Mouse (Mus musculus): Measurements from ENCODE around the gene Dpep1. TPM values are rescaled to one million over a fixed set of nuclear protein-coding genes. Genes with fewer than 3 reads are reported as not detected.

Dpep1 gene
- polyA plus RNA-seq, 1 experiment from 2014 or later = 7.5 TPM

DNA sequence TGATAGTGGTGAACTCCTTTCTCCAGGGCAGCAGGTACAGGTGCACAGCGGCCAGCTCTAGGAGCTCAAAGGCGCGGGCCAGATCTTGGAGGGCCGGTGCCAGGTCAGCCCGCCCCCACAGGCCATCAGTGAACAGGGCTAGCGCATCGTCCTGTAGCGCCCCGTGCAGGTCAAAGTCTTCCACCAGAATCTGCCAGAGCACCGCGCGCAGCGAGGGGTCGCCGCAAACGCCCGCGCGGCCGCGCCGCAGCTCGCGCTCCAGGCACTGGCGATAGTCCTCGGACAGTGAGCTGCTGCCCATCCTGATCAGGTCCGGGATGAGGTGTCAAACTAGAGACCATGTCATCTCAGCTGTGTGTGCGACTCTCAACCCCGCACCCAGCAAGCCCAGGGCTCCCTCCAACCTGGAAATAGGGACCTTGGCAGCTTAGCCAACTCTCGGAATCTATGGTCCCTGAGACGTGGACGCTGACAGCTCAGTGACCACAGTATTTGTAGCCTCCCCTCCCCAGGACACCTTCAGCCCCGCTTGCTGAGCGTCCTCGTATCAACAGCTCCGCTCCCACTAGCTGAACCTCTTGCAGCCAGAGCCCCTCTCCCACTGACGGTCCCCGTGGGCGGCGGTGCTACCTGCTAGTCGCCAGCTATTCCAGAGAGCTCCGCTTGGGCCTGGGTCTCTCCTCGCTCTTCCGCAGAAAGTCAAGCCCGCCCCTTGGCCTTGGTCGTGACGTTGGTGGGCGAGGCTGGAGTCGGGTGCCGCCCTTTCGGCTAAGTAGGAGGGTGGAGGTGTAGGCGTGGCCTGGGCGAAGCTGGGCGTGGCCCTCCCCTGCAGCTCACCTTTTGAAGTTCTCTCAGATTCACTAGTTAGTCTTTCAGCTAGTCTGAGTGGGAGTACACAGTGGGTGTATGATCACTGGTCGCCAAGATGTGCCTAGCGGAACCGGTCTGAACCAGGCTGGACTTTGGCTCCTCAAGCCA is 49.8 kb downstream of the Dpep1 start, which contains the start of gene Spata2l:
Gene Spata2l (minus strand): TSS at position 714 of the 978 bp plus-strand sequence.
- peak within 1 kb of the TSS; percentile 97 for H3K4me2 ChIP-seq (ENCODE audit: low read depth, low read length)
- H3K27me3 ChIP-seq (replicated peaks; ENCODE audit: control insufficient read depth, insufficient read depth, low read length) = no peaks in the 10 kb centered on the region
- peak; percentile 88 for ATAC-seq
- peak within 1 kb of the TSS; percentile 73 for H3K4me3 ChIP-seq (ENCODE audit: low read length)
- no peaks in the 10 kb centered on the region for H3K36me3 ChIP-seq (ENCODE audit: control insufficient read depth, insufficient read depth, low read length)
- H3K9me3 ChIP-seq (ENCODE audit: control insufficient read depth, low read length) = no peaks in the 10 kb centered on the region
- 1% methylated on average over 57 of the region's 57 CpGs for WGBS
- H3K27ac ChIP-seq (ENCODE audit: low read length) = no peak within 1 kb of the TSS; the same call in 1 of the 2 replicates
- peaks cover 14% of the 10 kb centered on the region for H3K4me1 ChIP-seq (ENCODE audit: control insufficient read depth, insufficient read depth, low read length)
- peak within 1 kb of the TSS; percentile 71 for H3K9ac ChIP-seq (ENCODE audit: low read depth, low read length)

DNA sequence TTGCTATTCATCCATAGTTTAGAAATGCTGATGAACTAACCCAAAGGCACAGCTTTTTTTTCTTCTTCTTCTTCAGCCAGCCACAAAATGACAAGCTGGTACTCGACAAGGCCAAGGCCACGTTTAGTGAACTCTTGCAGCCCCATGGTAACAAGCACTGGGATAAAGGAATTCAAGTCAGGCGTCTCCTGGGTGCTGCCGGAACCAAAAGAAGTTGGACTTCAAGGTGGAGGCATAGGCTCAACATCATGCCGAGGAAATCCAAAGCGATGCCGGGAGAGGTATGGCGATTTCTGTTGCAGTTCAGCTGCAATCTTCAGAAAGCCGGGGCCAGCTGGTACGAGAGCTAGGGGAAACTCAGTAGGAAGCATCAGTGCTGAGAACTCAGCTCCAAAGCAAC is 53.4 kb downstream of the Dpep1 start:
- WGBS = 85% methylated on average over 10 of the region's 10 CpGs
- Histone ChIP-seq H3K9ac (ENCODE audit: low read depth, low read length) (no peak overlapping the region), H3K27ac (ENCODE audit: low read length) (no peak overlapping the region), H3K9me3 (ENCODE audit: control insufficient read depth, low read length) (no peaks in the 10 kb centered on the region), H3K4me3 (ENCODE audit: low read length) (no peak overlapping the region), H3K4me1 (ENCODE audit: control insufficient read depth, insufficient read depth, low read length) (peaks cover 14% of the 10 kb centered on the region), H3K36me3 (ENCODE audit: control insufficient read depth, insufficient read depth, low read length) (no peaks in the 10 kb centered on the region), H3K4me2 (ENCODE audit: low read depth, low read length) (no peak overlapping the region), H3K27me3 (replicated peaks; ENCODE audit: control insufficient read depth, insufficient read depth, low read length) (no peaks in the 10 kb centered on the region)
- ATAC-seq = no peak

DNA sequence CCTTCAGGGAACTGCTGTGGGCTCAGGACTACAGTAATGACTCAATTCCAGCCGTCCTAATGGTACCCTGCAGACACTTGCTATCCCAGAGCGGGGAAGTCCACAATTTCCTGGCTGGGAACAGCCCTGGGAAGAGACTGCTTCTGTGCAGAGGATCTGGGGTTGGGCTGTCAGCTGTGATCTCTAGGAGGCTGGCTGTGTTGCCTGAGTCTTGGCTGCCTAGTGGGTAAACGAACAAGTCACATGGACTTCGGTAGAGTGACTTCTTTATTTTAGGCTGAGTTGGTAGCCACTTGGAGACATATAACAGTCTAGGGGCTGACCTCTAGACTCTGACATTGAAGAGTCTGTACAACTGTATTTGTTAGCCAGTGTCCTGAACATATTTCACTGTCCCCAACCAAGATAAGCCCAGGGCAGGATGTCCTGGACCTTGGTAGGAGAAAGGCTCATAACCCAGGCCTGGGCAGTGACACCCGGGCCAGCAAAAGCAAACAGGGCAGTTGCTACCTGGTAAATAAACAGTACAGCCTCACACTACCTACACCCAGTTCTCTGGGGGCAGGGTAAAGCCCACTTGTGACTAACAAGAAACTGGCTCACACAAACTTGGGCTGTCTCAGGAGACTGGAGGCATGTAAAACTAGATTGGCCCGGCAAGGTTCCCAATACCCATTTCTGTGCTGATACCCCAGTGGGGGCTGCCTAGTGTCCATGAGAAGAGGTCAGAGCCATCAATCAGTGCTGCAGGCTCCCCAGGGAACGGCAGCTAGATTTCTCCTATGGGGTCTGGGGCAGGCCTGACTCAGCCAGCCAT is 56.3 kb downstream of the Dpep1 start:
- Histone ChIP-seq H3K9ac (ENCODE audit: low read depth, low read length) (no peak overlapping the region), H3K9me3 (ENCODE audit: control insufficient read depth, low read length) (no peaks in the 10 kb centered on the region), H3K27ac (ENCODE audit: low read length) (no peak overlapping the region), H3K4me2 (ENCODE audit: low read depth, low read length) (no peak overlapping the region), H3K4me3 (ENCODE audit: low read length) (no peak overlapping the region), H3K36me3 (ENCODE audit: control insufficient read depth, insufficient read depth, low read length) (peaks cover 7% of the 10 kb centered on the region), H3K27me3 (replicated peaks; ENCODE audit: control insufficient read depth, insufficient read depth, low read length) (no peaks in the 10 kb centered on the region), H3K4me1 (ENCODE audit: control insufficient read depth, insufficient read depth, low read length) (no peaks in the 10 kb centered on the region)
- 78% methylated on average over 7 of the region's 7 CpGs for WGBS
- no peak for ATAC-seq

DNA sequence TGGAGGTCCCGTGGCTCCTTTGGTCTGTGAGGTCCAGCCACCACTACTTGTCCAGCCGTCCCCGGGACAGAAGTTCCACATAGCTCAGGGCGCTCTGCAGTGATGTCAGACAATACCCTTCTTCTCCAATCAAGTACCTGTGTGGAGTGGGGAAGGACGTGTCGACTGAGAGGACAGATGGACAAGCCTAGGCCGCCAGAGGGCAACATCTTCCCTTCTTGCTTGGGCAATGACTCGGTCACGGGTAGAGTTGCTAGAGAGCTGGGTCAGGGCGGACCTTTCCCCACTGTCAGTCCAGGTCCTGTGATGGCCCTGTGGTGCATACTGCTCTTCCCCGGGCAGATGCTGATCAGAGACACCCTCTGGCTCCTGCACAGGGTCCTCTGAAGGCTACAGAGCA is 57.0 kb downstream of the Dpep1 start:
- Histone ChIP-seq H3K27me3 (replicated peaks; ENCODE audit: control insufficient read depth, insufficient read depth, low read length) (no peaks in the 10 kb centered on the region), H3K9me3 (ENCODE audit: control insufficient read depth, low read length) (no peaks in the 10 kb centered on the region), H3K27ac (ENCODE audit: low read length) (no peak overlapping the region), H3K36me3 (ENCODE audit: control insufficient read depth, insufficient read depth, low read length) (peaks cover 7% of the 10 kb centered on the region), H3K4me2 (ENCODE audit: low read depth, low read length) (no peak overlapping the region), H3K4me3 (ENCODE audit: low read length) (no peak overlapping the region), H3K4me1 (ENCODE audit: control insufficient read depth, insufficient read depth, low read length) (no peaks in the 10 kb centered on the region), H3K9ac (ENCODE audit: low read depth, low read length) (no peak overlapping the region)
- ATAC-seq = no peak
- WGBS = 67% methylated on average over 11 of the region's 11 CpGs

DNA sequence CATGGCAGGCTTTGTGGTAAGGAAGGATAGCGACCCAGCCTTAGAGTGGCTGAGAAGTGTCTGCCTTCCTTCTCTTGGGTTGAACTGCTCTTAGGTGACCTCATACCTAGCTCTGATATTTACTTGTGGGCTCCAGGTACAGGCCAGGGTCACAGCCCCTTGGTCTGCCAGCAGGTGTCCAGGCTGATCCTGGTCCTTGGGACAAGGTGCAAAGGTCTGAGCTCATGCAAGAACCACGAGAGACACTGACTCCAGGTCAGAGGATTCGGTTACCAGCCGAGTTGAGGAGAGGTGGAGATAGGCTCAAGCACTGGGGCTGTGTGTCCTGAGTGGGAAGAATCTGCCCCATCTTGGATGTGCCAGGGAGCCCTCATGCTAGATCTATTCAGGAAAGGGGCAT is 58.3 kb downstream of the Dpep1 start:
- H3K4me3 ChIP-seq (ENCODE audit: low read length) = no peak overlapping the region
- H3K4me2 ChIP-seq (ENCODE audit: low read depth, low read length) = no peak overlapping the region
- WGBS = 91% methylated on average over 4 of the region's 4 CpGs
- no peak overlapping the region for H3K9ac ChIP-seq (ENCODE audit: low read depth, low read length)
- H3K36me3 ChIP-seq (ENCODE audit: control insufficient read depth, insufficient read depth, low read length) = peaks cover 7% of the 10 kb centered on the region
- no peaks in the 10 kb centered on the region for H3K9me3 ChIP-seq (ENCODE audit: control insufficient read depth, low read length)
- ATAC-seq = no peak
- H3K27me3 ChIP-seq (replicated peaks; ENCODE audit: control insufficient read depth, insufficient read depth, low read length) = no peaks in the 10 kb centered on the region
- H3K27ac ChIP-seq (ENCODE audit: low read length) = no peak overlapping the region
- H3K4me1 ChIP-seq (ENCODE audit: control insufficient read depth, insufficient read depth, low read length) = no peaks in the 10 kb centered on the region

DNA sequence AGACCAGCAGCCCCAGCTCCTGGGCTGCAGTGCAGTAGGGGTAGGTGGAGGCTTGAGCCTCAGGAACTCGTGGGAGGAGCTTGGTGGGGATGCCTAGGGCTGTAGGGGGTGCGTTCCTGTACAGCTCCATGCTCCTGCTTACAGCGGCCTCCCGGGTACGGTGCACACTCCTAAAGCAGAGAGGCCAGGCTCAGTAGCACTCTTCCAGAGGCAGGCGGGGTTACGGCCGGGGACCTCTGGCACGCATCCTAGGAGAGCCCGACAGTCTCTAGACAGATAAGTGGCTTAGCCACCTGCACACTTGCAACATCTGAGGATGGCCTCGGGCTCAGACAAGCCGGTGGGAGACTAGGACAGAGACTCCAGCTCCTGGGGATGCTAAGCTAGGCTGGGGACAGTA is 59.5 kb downstream of the Dpep1 start:
- no peak for ATAC-seq
- H3K27ac ChIP-seq (ENCODE audit: low read length) = no peak overlapping the region
- no peak overlapping the region for H3K4me3 ChIP-seq (ENCODE audit: low read length)
- peaks cover 11% of the 10 kb centered on the region for H3K36me3 ChIP-seq (ENCODE audit: control insufficient read depth, insufficient read depth, low read length)
- H3K4me2 ChIP-seq (ENCODE audit: low read depth, low read length) = no peak overlapping the region
- H3K4me1 ChIP-seq (ENCODE audit: control insufficient read depth, insufficient read depth, low read length) = no peaks in the 10 kb centered on the region
- H3K27me3 ChIP-seq (replicated peaks; ENCODE audit: control insufficient read depth, insufficient read depth, low read length) = no peaks in the 10 kb centered on the region
- no peaks in the 10 kb centered on the region for H3K9me3 ChIP-seq (ENCODE audit: control insufficient read depth, low read length)
- 87% methylated on average over 12 of the region's 12 CpGs for WGBS
- no peak overlapping the region for H3K9ac ChIP-seq (ENCODE audit: low read depth, low read length)

DNA sequence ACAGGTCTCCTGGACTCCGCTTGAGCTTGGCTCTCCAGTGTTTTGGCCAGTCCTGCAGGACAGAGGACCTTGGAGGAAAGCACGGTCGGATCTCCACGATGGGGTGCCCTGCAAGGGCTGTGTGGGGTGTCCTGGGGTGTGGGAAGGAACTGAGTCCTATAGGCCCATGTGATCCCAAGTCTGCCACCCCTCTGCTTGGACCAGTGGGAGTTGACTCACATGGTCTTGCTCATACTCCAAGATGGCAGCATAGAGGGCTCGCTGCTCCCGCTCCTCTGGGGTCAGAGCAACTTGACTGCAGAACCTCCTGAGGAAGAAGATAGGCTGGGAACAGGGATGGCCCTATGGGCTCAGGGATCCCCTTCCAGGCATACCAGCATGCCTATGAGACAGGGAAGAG is 61.7 kb downstream of the Dpep1 start:
- Histone ChIP-seq H3K4me2 (ENCODE audit: low read depth, low read length) (no peak overlapping the region), H3K9me3 (ENCODE audit: control insufficient read depth, low read length) (no peaks in the 10 kb centered on the region), H3K4me1 (ENCODE audit: control insufficient read depth, insufficient read depth, low read length) (peaks cover 3% of the 10 kb centered on the region), H3K36me3 (ENCODE audit: control insufficient read depth, insufficient read depth, low read length) (peaks cover 13% of the 10 kb centered on the region), H3K4me3 (ENCODE audit: low read length) (no peak overlapping the region), H3K9ac (ENCODE audit: low read depth, low read length) (no peak overlapping the region), H3K27ac (ENCODE audit: low read length) (no peak overlapping the region), H3K27me3 (replicated peaks; ENCODE audit: control insufficient read depth, insufficient read depth, low read length) (no peaks in the 10 kb centered on the region)
- 93% methylated on average over 6 of the region's 6 CpGs for WGBS
- ATAC-seq = no peak

DNA sequence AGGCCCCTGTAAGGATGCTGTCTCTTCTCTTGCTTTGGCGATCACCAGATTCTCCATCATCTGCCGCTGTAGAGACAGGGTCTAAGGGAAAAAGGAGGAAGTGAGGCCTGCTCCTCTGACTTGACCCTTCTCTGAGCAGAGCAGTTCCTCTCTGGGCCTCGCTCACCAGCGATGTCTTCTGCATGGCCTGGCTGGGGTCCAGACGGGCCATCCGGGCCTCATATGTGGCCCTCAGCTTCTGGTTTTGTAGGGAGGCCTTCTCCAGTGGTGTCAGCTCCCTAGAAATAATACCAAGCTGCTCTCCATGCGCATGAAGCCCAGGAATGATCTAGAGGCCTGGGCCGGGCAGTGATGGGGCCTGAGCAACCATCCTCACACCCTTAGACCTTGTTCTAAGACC is 62.6 kb downstream of the Dpep1 start:
- Histone ChIP-seq H3K27ac (ENCODE audit: low read length) (no peak overlapping the region), H3K27me3 (replicated peaks; ENCODE audit: control insufficient read depth, insufficient read depth, low read length) (no peaks in the 10 kb centered on the region), H3K4me1 (ENCODE audit: control insufficient read depth, insufficient read depth, low read length) (peaks cover 10% of the 10 kb centered on the region), H3K4me2 (ENCODE audit: low read depth, low read length) (no peak overlapping the region), H3K36me3 (ENCODE audit: control insufficient read depth, insufficient read depth, low read length) (peaks cover 13% of the 10 kb centered on the region), H3K4me3 (ENCODE audit: low read length) (no peak overlapping the region), H3K9ac (ENCODE audit: low read depth, low read length) (no peak overlapping the region), H3K9me3 (ENCODE audit: control insufficient read depth, low read length) (no peaks in the 10 kb centered on the region)
- 88% methylated on average over 8 of the region's 8 CpGs for WGBS
- ATAC-seq = no peak

DNA sequence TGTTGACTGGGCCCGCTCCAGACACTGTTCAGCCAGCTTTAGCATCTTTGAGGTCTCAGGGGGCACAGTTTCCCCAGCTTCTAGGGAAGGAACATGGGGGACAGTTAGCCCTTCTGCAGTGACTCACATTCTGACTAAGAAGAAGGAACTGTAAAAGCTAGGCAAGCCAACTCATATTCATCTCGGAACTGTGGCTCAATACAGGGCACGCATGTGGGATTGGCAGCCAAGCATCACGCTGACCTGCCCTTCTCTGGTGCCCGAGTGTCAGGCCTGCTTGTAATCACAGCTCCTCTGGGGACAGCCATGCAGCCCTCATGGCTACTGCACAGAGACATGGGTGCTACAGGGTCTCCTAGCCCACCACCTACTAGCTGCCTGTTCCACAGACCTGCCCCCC is 64.9 kb downstream of the Dpep1 start:
- Histone ChIP-seq H3K9ac (ENCODE audit: low read depth, low read length) (no peak overlapping the region), H3K4me3 (ENCODE audit: low read length) (no peak overlapping the region), H3K36me3 (ENCODE audit: control insufficient read depth, insufficient read depth, low read length) (peaks cover 13% of the 10 kb centered on the region), H3K27me3 (replicated peaks; ENCODE audit: control insufficient read depth, insufficient read depth, low read length) (no peaks in the 10 kb centered on the region), H3K9me3 (ENCODE audit: control insufficient read depth, low read length) (no peaks in the 10 kb centered on the region), H3K4me1 (ENCODE audit: control insufficient read depth, insufficient read depth, low read length) (peaks cover 20% of the 10 kb centered on the region), H3K4me2 (ENCODE audit: low read depth, low read length) (no peak overlapping the region), H3K27ac (ENCODE audit: low read length) (no peak overlapping the region)
- no peak for ATAC-seq
- WGBS = 97% methylated on average over 5 of the region's 5 CpGs
